Mouse (Mus musculus) urinary bladder, postnatal 25 days (tissue): ENCODE measurements around the gene Tmem41b.
"Not testable (repeated sequence)": the region's sequence is repeated elsewhere in the genome, so short reads cannot be mapped to it uniquely, and the experiment has no call there.

Experiments used
- DNase-seq: peaks from one replicate; pipeline ENCODE4 v3.0.0; 2022; ENCODE audit warnings: low spot score

Tmem41b gene

DNA sequence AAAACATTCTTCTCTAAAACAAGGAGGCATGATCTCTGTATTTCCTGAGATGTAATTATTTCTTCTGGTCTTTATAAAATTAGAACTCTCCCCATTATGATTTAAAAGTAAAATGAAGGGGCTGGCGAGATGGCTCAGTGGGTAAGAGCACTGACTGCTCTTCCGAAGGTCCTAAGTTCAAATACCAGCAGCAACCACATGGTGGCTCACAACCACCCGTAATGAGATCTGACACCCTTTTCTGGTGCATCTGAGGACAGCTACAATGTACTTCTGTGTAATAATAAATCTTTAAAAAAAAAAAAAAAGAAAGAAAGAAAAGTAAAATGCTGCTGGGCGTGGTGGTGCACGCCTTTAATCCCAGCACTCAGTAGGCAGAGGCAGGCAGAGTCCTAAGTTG lies 9.6 kb downstream of the Tmem41b start:
- not testable (repeated sequence) for DNase-seq

DNA sequence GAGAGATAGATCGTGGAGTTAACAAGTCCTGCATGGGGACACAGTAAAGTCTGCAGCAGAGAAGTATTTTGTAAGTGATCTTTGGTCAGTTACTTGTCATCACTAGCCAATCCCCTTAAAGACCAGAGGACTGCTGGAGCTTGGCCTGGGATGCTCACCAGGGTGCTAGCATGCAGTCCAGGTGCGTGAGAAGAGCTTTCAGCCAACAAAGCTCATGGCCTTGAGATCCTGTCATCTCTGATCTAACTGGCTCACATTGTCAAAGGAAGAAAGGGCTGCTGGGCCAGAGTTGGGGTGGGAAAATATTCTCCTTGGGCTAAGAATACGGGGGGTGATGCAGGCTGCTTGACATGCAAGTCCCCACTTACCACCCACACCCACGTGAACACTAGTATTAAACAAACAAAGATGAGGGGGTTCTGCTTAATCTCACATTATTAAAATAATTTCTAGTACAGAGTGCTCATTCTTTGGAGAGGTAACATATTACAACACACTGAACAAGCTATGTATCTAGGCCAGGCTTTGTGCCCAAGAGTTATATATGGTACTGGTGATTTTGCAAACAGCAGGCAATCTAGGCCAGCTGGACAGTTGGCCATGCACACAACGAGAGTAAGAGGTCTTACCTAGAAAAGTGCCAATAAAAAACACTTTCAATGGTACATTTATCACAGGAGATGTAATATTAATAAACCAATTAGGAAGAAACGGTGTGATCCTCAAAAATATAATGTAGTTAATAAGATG lies 10.6 kb downstream of the Tmem41b start:
- no peak for DNase-seq

DNA sequence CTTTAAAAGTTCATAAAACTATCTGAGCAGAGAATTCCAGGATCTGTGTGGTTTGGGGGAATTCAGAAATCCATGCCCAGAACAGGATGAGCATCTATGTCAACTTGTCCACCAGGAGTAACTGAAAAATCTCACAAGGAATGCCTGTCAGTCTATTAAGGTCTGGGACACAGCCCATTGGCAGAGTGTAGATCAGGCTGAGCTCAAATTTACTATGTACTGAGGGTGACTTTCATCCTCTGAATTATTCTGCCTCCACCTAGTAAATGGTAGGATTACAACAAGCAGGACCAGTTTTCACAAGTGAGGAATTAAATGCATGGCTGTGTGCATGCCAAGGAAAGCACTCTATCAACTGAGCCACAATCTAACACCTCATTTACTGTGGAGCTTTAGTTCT lies 17.2 kb downstream of the Tmem41b start:
- no peak for DNase-seq

GRCm38 (mm10) chr7:109968924-109969450 lies 17.7 kb downstream of the Tmem41b start:
- peak; percentile 27 for DNase-seq

- DNase-seq, result no peak
Measured at GRCm38 (mm10) chr7:109967805-109968579, 18.7 kb downstream of the Tmem41b start.

DNA sequence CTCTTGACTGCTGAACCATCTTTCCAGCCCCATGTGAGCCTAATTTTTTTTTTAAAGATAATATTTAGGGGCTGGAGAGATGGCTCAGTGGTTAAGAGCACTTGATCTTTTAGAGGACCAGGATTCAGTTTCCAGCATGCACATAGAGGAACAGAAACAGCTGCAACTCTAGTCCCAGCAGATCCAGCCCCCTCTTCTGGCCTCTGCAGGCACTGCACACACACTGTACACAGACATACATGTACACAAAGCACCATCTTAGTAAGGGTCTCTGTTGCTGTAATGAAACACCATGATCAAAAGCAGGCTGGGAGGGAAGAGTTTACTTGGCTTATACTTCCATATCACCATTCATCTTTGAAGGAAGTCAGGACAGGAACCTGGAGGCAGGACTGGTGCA lies 21.1 kb downstream of the Tmem41b start:
- DNase-seq, result no peak

- DNase-seq, result no peak
Measured at GRCm38 (mm10) chr7:109963707-109964106, 23.0 kb downstream of the Tmem41b start.

DNA sequence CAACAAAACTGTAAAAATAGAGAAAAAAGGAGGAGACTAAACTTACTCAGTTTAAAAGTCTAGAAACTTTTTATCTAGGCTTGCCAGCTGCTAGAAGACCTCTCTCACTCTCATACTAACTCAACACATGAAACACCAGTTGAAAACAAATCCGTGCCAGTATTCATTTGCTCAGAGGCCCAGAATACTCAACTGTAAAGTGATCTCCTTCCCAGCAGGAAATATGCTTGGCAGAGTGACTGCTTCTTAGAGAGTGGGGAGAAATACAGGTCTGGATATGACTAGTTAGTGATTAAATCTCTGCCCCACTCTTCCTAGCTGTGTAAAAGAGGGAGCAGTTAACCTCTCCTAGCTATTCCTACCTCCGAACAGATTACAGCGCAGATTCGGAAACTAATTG lies 24.1 kb downstream of the Tmem41b start:
- no peak for DNase-seq

GRCm38 (mm10) chr7:109961570-109961969 lies 25.2 kb downstream of the Tmem41b start:
- DNase-seq, result no peak

DNA sequence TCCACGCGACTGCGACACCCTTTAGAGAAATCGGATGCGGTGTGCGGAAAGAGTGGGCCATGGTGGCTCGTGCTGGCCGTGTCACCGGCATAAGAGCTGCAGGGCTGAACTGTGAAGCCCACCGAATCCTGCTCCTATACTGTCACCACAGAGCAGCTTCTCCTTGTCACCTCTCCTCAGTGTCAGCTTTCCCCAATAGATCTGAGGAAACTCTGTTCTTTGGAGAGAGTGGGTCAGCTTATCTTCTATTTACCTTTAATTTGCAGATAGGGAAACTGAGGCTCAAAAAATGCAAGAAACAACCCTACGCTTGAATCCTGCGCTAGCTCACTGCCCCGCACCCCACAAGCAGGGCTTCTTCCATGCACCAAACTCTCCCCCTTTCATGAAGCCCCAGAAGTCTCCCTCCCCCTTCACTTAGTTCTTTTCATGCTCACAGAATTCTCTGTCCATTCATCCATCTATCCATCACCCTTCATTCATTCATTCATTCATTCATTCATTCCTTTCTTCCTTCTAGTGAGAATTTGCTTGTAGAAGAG lies 26.0 kb downstream of the Tmem41b start:
- DNase-seq, result no peak

GRCm38 (mm10) chr7:109959716-109960612 lies 26.8 kb downstream of the Tmem41b start, which contains the start of gene Dennd5a:
Dennd5a (minus strand) TSS chr7:109960470.
- DNase-seq, result peak; percentile 51

- no peak for DNase-seq
Measured at GRCm38 (mm10) chr7:109958843-109959715, 27.6 kb downstream of the Tmem41b start.

GRCm38 (mm10) chr7:109957996-109958789 lies 28.5 kb downstream of the Tmem41b start:
- no peak for DNase-seq

DNA sequence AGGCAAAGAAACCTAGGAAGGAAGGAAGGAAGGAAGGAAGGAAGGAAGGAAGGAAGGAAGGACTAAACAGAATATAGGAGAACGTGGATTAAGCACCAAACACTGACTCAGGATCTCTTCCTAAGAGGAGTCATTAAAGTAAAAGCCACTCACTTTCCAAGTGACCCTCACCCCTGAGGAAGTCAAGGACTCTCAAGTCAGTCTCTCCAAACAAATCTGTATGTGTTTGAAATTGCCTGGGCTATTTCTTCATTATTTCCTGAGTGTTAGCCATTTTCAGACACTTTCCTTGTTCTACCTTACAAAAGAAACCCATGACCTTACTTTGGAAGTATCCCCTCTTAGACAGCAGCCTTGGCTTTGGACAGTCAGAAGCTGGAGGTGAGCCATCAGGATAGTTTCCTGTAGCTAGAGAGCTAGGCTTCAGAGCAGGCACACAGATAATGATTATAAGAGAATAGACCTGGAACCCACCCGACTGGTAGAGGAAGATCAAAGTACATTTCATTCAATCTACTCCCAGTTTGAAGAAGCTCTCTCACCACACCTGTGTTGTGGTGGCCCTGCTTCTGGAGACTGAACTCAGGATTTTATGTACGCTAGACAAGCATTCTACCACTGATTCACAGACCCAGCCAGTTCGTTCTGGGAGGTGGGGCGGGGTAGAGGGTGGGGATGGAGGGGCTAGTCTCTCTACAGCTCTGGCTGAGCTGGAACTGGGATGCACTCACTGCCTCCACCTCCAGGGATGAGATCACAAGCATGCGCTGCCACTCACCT lies 31.9 kb downstream of the Tmem41b start:
- no peak for DNase-seq

DNA sequence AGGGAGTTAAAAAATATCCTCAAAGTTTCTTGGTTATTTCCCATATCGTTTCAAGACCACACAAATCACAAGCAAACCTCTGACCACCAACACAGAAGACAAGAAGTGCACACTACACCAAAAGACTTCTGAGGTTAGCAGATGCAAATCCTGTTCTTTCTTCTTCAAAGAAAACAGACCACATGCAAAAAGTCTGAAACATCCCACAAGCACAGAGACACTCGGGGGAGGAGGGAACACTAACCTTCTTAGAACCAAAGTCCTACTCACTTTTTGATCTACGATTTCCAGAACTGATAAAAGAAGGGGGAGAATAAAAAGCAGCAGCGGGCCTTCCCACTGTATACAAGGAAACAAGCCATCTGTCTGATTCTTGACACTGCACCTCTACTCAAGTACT lies 35.4 kb downstream of the Tmem41b start:
- DNase-seq, result no peak

- DNase-seq, result no peak
Measured at GRCm38 (mm10) chr7:109944421-109945034, 42.2 kb downstream of the Tmem41b start.

- no peak for DNase-seq
Measured at GRCm38 (mm10) chr7:109929628-109930027, 57.1 kb downstream of the Tmem41b start.

- no peak for DNase-seq
Measured at GRCm38 (mm10) chr7:109928365-109928764, 58.4 kb downstream of the Tmem41b start.

DNA sequence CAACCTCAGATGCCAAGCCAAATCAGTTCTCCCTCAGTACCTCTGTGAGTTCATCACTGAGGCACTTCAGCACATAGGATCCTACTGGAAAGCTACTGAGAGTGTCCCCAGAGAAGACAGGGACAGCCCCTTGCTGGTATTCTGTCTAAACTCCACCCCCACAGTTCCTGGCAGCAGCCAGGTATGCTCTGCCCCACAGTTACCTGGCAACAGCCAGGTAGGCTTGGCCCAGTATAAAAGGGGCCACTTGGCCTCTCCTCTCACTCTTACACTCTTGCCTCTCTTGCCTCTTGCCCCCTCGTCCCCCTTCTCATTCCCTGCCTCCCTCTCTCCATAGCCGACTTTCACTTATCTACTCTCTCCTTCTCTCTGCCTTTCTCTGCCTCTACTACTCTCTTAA lies 61.8 kb downstream of the Tmem41b start:
- DNase-seq, result no peak
